Mouse (Mus musculus) limb, embryonic 10.5 days (tissue): ENCODE measurements around the gene Acad11. TPM values are rescaled to one million over a fixed set of nuclear protein-coding genes. Genes with fewer than 3 reads are reported as not detected.

Source experiments
- DNase-seq: peaks from one replicate; pipeline ENCODE4 v3.0.0-alpha.2; 2017; ENCODE audit warnings: low spot score
- H3K27ac ChIP-seq: fragments of 300-500 bp; sonication (generic); 2 replicates; pipeline ENCODE4 v1.5.1; 2016; ENCODE audit warnings: mild to moderate bottlenecking
- H3K27me3 ChIP-seq: fragments of 300-500 bp; sonication (generic); 2 replicates; pipeline ENCODE4 v1.6.1; 2016; ENCODE audit warnings: low read depth, mild to moderate bottlenecking; ENCODE audit not compliant: poor library complexity, severe bottlenecking
- H3K36me3 ChIP-seq: fragments of 300-500 bp; sonication (generic); 2 replicates; pipeline ENCODE4 v1.6.1; 2016; ENCODE audit warnings: mild to moderate bottlenecking, moderate library complexity
- H3K4me1 ChIP-seq: fragments of 300-500 bp; sonication (generic); 2 replicates; pipeline ENCODE4 v1.6.1; 2016
- H3K4me3 ChIP-seq: fragments of 300-500 bp; sonication (generic); 2 replicates; pipeline ENCODE4 v1.5.1; 2016; ENCODE audit warnings: mild to moderate bottlenecking, moderate library complexity
- H3K9me3 ChIP-seq: fragments of 300-500 bp; sonication (generic); replicated peaks from 2 replicates; pipeline ENCODE4 v1.6.1; 2016; ENCODE audit warnings: mild to moderate bottlenecking
- WGBS: fragments of 180-500 bp; shearing (Covaris S2); methylation state at CpG from one replicate; pipeline ENCODE4 v1.1.7; 2016; 5-methylcytosine and 5-hydroxymethylcytosine counted together
- polyA plus RNA-seq: library from polyadenylated mRNA; unstranded; fragments of >200 nt; fragmentation: Nextera tagmentation; extraction: Ambion mirVana; gene quantifications from 2 replicates; pipeline ENCODE4 v1.2.1, GENCODE M21; 2016

Acad11 gene
- polyA plus RNA-seq, 1 experiment from 2014 or later: 10.9 TPM

- H3K27ac ChIP-seq: no peak overlapping the region
- H3K9me3 ChIP-seq: no peaks in the 10 kb centered on the region
- H3K4me1 ChIP-seq: peaks cover 4% of the 10 kb centered on the region; the same call in 1 of the 2 replicates
- 89% methylated on average over 9 of the region's 9 CpGs for WGBS
- H3K36me3 ChIP-seq: no peaks in the 10 kb centered on the region
- no peak overlapping the region for H3K4me3 ChIP-seq
- H3K27me3 ChIP-seq: no peaks in the 10 kb centered on the region
- no peak for DNase-seq
Observed at GRCm38 (mm10) chr9:104130141-104130755, 67.1 kb downstream of the Acad11 start.

DNA sequence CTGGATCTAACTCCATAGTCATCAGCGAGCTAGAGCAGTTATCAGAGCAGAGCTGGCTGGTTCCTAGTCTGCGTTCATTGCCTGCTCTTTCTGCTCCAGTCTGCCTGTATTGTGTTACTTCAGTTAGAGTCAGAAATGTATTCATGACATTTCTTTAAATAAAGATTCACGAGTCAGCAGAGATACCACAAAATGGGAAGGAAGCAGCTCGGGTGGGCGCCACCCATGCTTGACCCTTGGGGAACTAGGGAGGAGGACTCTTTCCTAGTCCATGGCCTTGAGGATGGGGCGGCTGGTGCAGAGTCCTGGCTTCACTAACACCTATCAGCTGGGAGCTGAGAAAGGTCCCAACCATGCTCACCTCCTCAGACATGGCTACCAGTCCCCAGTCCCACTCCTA, 77.2 kb downstream of the Acad11 start:
- Histone ChIP-seq H3K27me3 (no peaks in the 10 kb centered on the region), H3K27ac (no peak overlapping the region), H3K4me1 (no peaks in the 10 kb centered on the region), H3K36me3 (no peaks in the 10 kb centered on the region), H3K4me3 (no peak overlapping the region), H3K9me3 (no peaks in the 10 kb centered on the region)
- WGBS: 90% methylated on average over 6 of the region's 6 CpGs
- no peak for DNase-seq

- Histone ChIP-seq H3K36me3 (no peaks in the 10 kb centered on the region), H3K9me3 (no peaks in the 10 kb centered on the region), H3K4me1 (no peaks in the 10 kb centered on the region), H3K4me3 (no peak overlapping the region), H3K27ac (no peak overlapping the region), H3K27me3 (no peaks in the 10 kb centered on the region)
- no peak for DNase-seq
- 90% methylated on average over 14 of the region's 14 CpGs for WGBS
Observed at GRCm38 (mm10) chr9:104142805-104143204, 79.6 kb downstream of the Acad11 start.

DNA sequence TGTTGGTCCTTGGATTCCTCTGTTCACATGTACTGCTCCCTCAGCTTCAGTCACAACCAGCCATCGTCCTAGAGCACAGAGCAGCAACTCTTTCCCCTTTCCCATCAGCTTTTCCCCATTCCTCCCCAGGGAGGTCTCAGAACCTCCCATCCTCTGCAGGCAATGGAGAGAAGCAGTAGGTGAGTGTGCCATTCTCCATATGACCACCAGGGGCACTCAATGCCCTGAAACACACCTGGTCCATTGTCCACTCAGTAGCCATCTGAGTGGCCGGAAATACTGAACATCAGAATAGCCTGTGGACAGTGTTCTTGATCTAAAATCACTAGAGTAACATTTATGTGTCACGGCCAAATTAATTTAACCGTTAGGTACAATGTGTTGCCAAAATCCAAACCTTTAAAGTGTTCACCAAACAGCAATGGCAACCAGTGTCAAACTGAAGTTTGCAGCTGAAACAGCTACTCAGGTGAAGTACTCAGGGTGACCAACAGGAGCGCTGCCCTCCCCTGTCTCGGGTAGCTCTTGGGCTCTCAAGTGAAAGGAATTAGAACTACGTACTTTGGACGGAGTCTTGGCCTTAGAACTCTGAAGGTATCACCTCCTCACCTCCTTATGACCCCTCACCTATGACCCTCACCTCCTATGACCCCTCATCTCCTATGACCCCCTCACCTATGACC, 81.3 kb downstream of the Acad11 start:
- H3K4me3 ChIP-seq: no peak overlapping the region
- no peak for DNase-seq
- no peaks in the 10 kb centered on the region for H3K4me1 ChIP-seq
- peaks cover 2% of the 10 kb centered on the region; the same call in 1 of the 2 replicates for H3K36me3 ChIP-seq
- no peaks in the 10 kb centered on the region for H3K27me3 ChIP-seq
- 82% methylated on average over 8 of the region's 8 CpGs for WGBS
- no peak overlapping the region for H3K27ac ChIP-seq
- H3K9me3 ChIP-seq: no peaks in the 10 kb centered on the region

GRCm38 (mm10) chr9:104146683-104147082, 83.5 kb downstream of the Acad11 start:
- Histone ChIP-seq H3K27ac (no peak overlapping the region), H3K36me3 (peaks cover 22% of the 10 kb centered on the region), H3K4me1 (no peaks in the 10 kb centered on the region), H3K27me3 (no peaks in the 10 kb centered on the region), H3K9me3 (no peaks in the 10 kb centered on the region), H3K4me3 (no peak overlapping the region)
- DNase-seq: no peak
- 87% methylated on average over 7 of the region's 7 CpGs for WGBS

DNA sequence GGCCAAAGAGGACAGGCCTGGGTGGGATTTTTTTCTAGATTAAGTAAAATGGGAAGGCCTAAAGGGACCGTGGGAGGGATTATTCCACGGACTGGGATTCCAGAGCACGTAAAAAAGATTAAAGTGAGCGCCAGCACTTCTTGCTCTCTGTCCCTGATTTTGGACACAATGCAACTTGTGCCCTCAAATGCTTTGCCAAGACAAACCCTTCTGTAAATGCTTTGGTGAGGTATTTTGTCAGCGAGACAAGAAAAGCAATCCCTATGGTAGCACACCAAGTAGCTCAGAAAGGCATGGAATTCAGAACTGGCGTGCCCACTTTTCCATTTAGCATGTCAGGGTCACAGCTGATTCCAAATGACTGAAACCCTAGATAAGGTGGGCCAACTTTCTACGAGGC, 85.8 kb downstream of the Acad11 start:
- Histone ChIP-seq H3K9me3 (no peaks in the 10 kb centered on the region), H3K4me3 (no peak overlapping the region), H3K4me1 (no peaks in the 10 kb centered on the region), H3K36me3 (peaks cover 44% of the 10 kb centered on the region), H3K27ac (no peak overlapping the region), H3K27me3 (no peaks in the 10 kb centered on the region)
- no peak for DNase-seq
- 91% methylated on average over 7 of the region's 7 CpGs for WGBS

DNA sequence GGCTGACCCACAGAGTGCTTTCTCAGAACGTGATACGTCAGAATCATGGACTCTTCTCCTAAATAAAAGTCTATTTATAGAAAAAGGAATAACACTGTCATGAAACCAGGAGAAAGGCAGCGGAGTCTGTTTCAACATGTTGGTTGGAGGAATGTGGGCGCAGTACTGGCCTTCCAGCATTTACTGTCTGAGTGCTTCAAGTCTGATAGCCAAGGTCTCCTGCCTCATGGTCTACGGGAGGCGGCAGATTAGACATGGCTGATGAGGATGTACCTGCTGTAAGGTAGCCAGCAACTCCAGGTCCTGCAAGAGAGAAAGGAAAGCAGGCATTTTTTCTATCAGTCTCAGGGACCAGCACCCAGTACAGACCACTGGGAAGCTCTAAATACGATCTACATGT, 88.9 kb downstream of the Acad11 start:
- no peak overlapping the region for H3K27ac ChIP-seq
- H3K4me1 ChIP-seq: no peaks in the 10 kb centered on the region
- WGBS: 95% methylated on average over 7 of the region's 7 CpGs
- no peak for DNase-seq
- no peaks in the 10 kb centered on the region for H3K9me3 ChIP-seq
- no peak overlapping the region for H3K4me3 ChIP-seq
- peaks cover 75% of the 10 kb centered on the region for H3K36me3 ChIP-seq
- H3K27me3 ChIP-seq: no peaks in the 10 kb centered on the region

- peaks cover 97% of the 10 kb centered on the region for H3K36me3 ChIP-seq
- no peak overlapping the region for H3K27ac ChIP-seq
- no peaks in the 10 kb centered on the region for H3K4me1 ChIP-seq
- DNase-seq: no peak
- H3K27me3 ChIP-seq: no peaks in the 10 kb centered on the region
- WGBS: 96% methylated on average over 14 of the region's 14 CpGs
- H3K9me3 ChIP-seq: no peaks in the 10 kb centered on the region
- no peak overlapping the region for H3K4me3 ChIP-seq
Observed at GRCm38 (mm10) chr9:104155100-104155715, 92.0 kb downstream of the Acad11 start.

DNA sequence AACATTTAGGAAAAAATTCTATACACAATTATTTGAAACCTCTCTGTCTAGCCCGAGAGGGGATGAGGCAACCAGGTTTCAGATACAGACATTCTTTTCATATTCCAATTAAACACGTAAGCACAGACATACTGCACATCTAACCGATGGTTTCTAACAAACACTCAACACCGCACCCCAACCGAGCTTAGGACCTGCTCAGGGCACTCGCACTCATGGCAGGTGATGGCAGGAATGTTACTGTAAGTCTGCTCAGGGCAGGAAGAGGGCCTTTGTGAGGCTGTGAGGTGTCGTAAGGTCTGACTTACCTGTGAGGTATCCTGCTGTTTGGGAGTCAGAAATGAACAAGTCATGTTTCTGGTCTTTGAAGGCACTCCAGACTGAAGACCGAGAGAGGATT, 93.3 kb downstream of the Acad11 start:
- DNase-seq: no peak
- Histone ChIP-seq H3K36me3 (peaks cover 97% of the 10 kb centered on the region), H3K9me3 (no peaks in the 10 kb centered on the region), H3K4me3 (no peak overlapping the region), H3K27me3 (no peaks in the 10 kb centered on the region), H3K27ac (no peak overlapping the region), H3K4me1 (no peaks in the 10 kb centered on the region)
- 96% methylated on average over 8 of the region's 8 CpGs for WGBS

GRCm38 (mm10) chr9:104157291-104157690, 94.1 kb downstream of the Acad11 start:
- Histone ChIP-seq H3K4me3 (no peak overlapping the region), H3K27ac (no peak overlapping the region), H3K9me3 (no peaks in the 10 kb centered on the region), H3K4me1 (no peaks in the 10 kb centered on the region), H3K36me3 (peaks cover 97% of the 10 kb centered on the region), H3K27me3 (no peaks in the 10 kb centered on the region)
- 96% methylated on average over 7 of the region's 7 CpGs for WGBS
- no peak for DNase-seq

DNA sequence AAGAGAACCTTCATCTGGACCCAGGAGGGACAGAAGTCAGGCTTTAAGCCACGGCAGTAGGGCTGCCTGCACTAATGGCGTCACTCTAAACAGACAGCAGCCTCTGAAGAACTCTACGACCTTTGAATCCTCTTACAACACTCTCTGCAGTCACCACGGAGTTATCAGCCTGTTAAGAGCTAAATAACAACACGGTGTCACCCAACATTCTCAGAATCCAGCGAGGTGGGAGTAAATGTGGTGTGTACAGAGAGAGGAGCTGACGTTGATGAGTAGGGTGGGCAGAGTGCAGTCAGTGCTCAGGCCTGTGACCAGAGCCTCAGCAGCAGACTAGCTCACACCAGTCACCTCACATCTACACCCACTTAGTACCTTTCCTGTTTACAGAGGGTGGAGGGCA, 97.9 kb downstream of the Acad11 start:
- H3K27ac ChIP-seq: no peak overlapping the region

DNA sequence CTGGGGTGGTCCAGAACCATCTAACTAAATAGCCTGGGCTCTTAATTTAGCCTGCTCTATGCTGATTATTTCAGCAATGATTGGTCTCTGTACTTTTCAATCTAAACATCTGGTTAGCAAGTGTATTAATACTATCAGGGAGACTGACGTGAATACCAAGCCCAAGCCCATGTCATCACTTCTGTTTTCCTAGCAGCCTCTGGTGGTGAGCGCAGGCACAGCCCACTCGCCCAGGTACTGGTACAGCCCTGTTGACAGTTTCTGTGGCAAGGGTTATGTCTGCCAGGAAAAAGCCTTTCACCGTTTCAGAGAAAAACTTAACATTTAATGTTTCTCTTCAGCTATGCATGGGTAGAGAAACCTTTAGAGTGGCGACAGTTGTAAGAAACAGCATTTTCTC, 101.0 kb downstream of the Acad11 start:
- 89% methylated on average over 5 of the region's 5 CpGs for WGBS
- Histone ChIP-seq H3K27me3 (no peaks in the 10 kb centered on the region), H3K4me1 (no peaks in the 10 kb centered on the region), H3K36me3 (peaks cover 93% of the 10 kb centered on the region), H3K27ac (no peak overlapping the region), H3K4me3 (no peak overlapping the region), H3K9me3 (no peaks in the 10 kb centered on the region)
- DNase-seq: no peak

More for the DNA sequence above, 97.9 kb downstream of the Acad11 start:
- Histone ChIP-seq H3K4me1 (no peaks in the 10 kb centered on the region), H3K36me3 (peaks cover 98% of the 10 kb centered on the region), H3K9me3 (no peaks in the 10 kb centered on the region), H3K4me3 (no peak overlapping the region), H3K27me3 (no peaks in the 10 kb centered on the region)
- no peak for DNase-seq
- 77% methylated on average over 7 of the region's 7 CpGs for whole genome bisulfite sequencing

GRCm38 (mm10) chr9:104165926-104166325, 102.7 kb downstream of the Acad11 start:
- H3K9me3 ChIP-seq: no peaks in the 10 kb centered on the region
- no peaks in the 10 kb centered on the region for H3K27me3 ChIP-seq
- H3K4me1 ChIP-seq: no peaks in the 10 kb centered on the region
- H3K4me3 ChIP-seq: no peak overlapping the region
- DNase-seq: no peak
- WGBS: 89% methylated on average over 5 of the region's 5 CpGs
- H3K36me3 ChIP-seq: peaks cover 91% of the 10 kb centered on the region
- no peak overlapping the region for H3K27ac ChIP-seq
